Mouse (Mus musculus) frontal cortex, postnatal 25 days (tissue): ENCODE data around the gene H2-Ob.

Experiments used
- DNase-seq, 2 experiments: peaks; one replicate each; pipeline ENCODE4 v3.0.0; 2022; ENCODE audit warnings: low spot score in 2 of 2

Gene H2-Ob

DNA sequence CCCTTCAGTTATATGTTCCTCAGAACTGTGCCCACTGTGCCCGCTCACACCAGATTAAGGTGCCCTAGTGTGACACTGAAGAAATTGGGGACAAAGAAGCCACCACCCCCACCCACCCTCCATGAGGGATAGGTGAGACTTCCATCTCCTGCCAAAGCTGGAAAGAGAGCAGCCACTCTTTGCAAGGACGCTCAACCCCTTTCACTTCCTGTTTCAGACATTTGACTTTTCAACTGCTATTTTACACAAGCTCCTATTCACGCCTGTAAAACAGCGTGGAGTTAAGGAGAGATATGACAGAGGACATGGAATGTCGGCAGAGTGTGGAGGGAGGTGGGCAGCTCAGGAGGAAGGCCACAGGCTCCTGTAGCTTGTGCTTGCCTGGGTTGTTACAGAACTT lies 47.8 kb downstream of the H2-Ob start:
- DNase-seq = no peak

GRCm38 (mm10) chr17:34286999-34287398 lies 48.3 kb downstream of the H2-Ob start:
- no peak for DNase-seq

DNA sequence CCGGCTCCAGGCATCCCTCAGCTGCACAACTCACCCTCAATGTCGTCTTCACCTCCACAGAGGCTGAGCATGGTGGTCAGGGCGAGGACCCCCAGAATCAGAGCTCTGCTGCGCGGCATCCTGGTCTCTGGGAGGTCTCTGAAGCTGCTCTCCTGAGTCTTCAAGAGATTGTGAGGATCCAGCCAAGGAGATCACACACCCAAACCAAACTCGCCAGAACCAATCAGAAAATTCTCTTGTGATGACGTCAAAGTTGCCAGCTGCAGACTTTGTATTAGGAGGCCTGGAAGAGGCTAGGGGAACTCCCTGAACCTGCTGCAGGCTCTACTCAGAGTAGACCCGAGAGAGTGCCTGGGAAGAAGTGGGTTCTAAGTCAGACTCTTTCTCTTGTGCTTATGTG lies 48.9 kb downstream of the H2-Ob start, which contains the start of gene H2-Aa:
TSS of gene H2-Aa (minus strand) at position 176 of the 400 bp plus-strand sequence.
- peak; percentile 60 to 78 for DNase-seq

DNA sequence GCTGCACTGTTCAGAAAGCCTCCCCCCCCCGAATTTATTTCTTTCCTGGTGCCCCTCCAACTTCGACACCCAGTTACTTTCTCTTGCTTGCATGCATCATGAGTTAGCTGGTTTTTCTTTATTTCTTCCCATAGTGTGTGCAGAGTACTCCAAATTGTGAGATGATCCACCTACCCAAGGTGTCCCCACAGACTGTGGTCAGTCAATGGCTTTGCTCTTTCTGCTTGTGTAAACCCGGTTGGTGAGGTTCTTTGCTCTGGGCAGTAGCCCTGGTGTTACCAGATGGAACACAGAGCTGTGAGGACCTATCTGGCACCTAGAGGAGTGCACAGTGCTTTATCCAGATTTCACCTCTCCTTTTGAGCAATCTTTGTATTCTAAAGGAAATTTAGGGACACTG lies 49.4 kb downstream of the H2-Ob start:
- no peak for DNase-seq

GRCm38 (mm10) chr17:34291609-34292008 lies 52.9 kb downstream of the H2-Ob start:
- DNase-seq = peak; percentile 71 to 72

DNA sequence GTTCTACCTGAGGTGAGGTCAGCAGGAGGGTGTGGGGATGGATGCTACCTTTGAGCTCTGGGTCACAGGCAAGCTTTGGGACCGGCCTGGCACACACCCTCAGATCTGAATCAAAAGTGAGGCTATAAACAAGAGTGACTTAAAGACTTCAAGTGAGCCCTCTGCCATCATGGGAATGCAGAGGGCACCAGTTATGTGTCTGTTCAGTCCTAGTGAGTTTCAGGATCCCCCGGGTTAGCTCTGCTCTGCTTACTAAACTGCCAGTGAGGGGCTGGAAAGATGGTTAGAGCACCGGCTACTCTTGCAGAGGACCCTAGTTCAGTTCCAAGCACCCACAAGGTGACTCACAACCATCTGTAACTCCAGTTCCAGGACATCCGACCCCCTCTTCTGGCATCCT lies 53.9 kb downstream of the H2-Ob start:
- DNase-seq = no peak

DNA sequence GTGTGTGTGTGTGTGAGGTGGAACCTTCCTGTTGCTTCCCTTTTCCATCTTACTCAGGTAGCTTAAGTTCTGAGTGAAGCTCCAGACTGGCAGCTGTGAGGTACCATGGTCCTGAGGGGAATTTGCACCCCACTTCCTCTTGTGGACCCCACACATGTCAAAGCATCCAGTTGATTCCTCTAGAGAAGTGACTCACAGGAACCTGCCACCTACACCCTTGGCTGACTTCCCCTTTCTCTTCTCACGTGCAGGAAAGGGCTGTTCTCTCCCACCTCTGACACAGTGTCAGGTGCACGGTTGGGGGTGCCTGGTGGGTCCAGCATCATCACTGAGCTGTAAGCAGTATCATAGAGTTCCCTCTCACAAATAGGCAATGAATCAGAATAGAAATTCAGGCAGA lies 54.8 kb downstream of the H2-Ob start:
- no peak for DNase-seq

- DNase-seq = no peak
Measured at GRCm38 (mm10) chr17:34294249-34294648, 55.5 kb downstream of the H2-Ob start.

DNA sequence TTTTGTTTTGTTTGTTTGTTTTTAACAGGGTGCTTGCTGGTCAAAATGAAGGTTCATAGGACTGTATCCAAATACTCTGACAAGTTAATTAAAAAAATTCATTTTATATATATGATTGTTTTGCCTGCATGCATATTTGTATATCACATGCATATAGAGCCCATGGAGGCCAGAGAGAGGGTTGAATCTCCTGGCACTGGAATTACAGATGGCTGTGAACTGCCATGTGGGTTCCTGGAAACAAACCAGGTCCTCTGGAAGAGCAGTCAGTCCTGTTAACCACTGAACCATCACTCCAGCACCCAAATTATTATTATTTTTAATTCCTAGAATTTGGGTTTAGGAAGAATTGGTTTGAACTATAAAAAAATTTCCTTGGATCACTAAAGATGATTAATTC lies 56.6 kb downstream of the H2-Ob start:
- DNase-seq = no peak

GRCm38 (mm10) chr17:34295891-34296794 lies 57.4 kb downstream of the H2-Ob start:
- DNase-seq = peak in 1 of 2 experiments; percentile 26

- DNase-seq = no peak
Measured at GRCm38 (mm10) chr17:34299356-34299755, 60.7 kb downstream of the H2-Ob start.

GRCm38 (mm10) chr17:34300071-34300470 lies 61.4 kb downstream of the H2-Ob start:
- no peak for DNase-seq

GRCm38 (mm10) chr17:34300691-34301566 lies 62.2 kb downstream of the H2-Ob start:
- DNase-seq = no peak

- no peak for DNase-seq
Measured at GRCm38 (mm10) chr17:34301670-34302190, 63.0 kb downstream of the H2-Ob start.

DNA sequence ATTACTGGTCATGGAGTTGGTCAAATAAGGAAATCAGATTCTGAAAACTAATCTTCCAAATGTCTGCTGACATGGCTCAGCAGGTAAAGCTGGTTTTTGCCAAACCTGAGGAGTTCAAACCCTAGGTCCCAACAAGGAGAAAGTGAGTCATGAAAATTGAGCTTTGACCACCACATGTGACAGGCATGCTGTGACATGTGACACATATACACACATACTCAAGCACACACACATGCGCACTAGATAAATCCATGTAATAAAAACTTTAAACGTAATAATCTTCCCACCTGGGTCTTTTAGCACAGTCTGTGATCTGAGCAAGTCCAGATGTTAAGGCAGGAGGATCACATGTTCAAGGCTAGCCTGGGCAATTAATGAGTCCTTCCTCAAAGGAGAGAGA lies 65.1 kb downstream of the H2-Ob start:
- no peak for DNase-seq
